Mouse (Mus musculus): ENCODE results near the gene Bard1.

The Bard1 gene

DNA sequence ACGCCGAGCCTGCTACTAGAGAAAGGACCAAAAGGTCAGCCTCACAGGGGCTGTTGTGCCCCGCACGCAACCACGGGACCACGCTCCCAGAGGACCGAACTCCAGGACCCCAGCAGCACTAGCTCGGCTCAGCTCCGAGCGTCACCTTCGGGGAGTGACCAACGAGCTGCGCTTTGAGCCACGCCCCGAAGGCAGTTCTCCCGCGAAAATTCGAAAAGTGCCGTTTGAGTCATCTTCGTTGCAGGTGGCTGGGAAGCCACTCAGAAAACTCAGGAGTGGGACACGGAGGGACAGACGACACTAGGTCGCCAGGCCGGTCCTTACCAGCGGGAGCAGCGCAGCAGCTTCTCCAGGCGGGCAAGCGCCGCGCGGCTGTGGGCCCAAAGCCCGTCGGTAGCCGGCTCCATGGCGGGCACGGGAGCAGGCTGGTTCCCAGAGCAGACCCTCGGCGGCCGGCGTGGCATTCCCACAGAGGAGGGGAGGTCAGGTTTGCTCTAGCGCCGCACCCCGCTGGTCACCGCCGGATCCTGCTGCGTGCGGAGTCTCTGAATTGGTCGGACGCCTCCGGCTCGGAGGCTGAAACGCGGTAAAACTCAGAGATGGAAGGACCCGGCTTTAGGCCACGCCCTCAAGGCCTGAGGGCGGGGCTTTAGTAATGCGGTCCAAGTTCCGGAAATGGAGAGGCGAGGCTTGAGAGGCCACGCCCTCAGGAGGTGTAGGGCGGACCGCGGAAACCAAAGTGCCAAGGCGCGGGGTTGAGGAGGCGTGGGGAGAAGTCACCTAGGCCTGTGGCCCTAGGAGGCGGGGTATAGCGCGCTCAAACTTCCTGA lies at the start of gene Bard1:
Gene Bard1 (minus strand): TSS at position 803 of the 830 bp plus-strand sequence.
- DNase-seq (ENCODE audit: low spot score in 2 of 2) = peak; percentile 54 to 76

DNA sequence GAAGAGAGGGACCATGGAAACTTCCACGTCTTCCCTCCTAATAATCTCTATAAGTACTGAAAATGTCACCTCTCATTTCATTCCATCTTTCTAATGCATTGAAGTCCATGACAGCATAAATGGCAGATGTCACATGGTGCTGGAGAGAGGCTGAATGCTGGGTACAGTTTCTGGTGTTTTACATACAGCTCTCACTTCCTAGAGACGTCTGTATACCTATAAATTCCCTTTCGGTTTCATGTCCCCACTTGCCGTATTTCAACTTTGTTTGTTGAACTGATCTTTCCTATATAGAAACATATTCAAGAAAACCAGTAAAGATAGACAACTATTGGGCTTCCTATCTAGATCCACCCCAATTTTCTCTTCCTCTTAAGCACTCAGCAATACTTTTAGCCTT lies 24.2 kb upstream of the Bard1 start:
- no peak for DNase-seq (ENCODE audit: low spot score in 2 of 2)

DNA sequence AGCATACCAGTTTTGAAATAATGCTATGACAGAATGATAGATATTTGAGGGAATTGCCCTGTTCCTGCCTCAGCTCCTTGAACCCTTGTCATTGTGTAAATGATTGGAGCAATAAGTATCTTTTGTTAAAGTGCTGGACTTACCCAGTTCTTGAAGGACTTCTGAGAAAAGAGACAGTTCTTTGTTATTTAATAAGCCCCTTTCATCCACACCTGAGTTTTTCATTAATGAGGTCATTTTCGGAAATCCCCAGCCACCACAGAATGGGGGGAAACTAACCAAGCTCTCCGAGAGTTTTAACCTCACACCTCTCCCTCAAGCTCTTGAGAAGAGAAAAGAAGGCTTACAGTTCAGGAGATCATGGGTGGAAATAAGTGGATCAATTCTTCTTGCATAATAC lies 15.6 kb upstream of the Bard1 start:
- no peak for DNase-seq (ENCODE audit: low spot score in 2 of 2)

DNA sequence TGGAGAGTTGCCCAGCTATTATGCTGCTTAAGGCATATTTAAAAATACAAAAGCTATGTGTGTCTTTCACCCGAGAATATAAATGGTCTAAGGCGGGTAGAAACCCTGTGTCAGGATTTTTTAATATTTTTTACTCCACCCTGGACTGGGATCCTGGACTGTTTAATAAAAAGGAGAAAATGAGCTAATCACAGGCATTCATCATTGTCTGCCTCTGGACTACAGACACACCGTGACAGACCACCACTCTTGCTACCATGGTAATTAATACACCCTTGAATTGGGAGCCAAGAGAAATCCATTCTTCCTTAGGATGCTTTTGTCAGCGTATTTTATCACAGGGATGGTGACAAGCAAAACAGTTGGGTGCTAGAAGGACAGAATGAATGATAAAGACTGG lies 14.3 kb upstream of the Bard1 start:
- DNase-seq (ENCODE audit: low spot score in 2 of 2) = no peak

DNA sequence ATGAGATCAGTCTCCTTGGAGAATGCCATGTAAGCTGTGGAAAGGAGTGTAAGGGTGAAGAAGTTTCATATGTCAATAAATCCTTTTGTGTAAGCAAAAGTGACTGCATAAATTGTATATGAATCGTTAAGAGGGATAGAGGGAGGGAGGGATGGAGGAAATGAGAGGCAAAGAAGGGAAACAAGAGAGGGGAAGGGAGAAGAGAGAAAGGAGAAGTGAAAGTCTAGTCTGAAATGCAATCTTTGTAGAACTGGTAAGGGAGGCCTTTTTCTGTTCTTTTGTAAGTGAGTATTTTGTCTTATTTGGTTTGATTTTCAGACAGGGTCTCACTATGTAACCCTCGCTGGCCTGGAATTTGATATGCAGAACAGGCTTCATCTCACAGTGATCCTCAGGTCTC lies 12.8 kb upstream of the Bard1 start:
- DNase-seq (ENCODE audit: low spot score in 2 of 2) = no peak

DNA sequence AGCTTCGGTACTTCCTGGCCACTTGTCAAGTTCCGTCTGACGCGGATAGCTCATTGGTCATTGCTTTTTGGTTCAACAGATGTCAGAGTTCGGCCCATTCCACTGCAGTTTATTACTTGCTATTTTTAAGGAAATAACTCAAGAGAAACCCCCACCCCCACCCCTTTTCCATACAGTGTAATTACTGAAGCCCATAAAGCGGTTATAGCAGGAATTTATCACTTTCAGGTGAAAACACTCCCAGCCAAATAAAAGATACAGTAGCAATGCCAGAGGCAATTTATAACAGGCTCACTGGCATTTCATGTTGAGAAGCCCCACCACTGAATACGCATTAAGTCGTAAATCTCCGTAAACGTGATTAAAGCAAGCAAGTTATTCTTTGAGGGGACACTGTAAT lies 6.9 kb upstream of the Bard1 start:
- DNase-seq (ENCODE audit: low spot score in 2 of 2) = no peak

DNA sequence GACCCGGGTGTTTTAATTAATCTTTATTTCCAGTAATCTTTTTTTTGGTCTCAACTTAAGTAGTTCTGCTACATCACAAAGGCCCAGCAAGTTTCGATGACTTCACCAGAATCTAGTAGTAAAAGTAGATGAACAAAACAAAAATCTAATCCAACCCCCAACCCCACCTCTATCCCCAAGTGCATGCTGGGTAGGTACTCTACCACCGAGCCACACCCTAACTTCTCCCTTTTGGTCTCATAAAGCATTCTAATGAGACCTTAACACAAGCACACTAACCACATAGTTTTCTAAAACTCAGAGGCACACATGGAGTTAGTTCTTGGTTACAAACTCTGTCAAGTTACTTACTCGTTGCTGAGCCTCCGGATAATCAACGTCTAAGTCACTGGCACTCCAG lies 3.2 kb upstream of the Bard1 start:
- no peak for DNase-seq (ENCODE audit: low spot score in 2 of 2)

DNA sequence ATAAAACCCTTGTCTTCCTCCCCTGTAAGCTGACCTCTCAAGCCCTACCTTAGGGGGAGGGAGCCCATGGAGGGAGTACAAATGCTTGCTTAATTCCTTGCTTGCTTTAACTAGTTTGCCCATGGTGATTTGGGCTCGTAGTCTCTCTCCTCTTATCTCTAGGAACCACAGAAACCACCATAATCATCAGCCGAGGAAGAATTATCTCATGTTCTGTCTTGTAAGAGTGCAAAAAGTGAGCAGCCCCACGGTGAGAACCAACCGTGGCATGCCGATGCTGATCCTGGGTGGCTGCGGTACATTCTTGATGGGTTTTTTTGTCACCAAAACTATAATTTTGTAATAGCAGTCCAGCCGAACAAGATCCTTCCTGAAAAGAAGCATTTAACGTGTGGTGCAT lies 2.8 kb upstream of the Bard1 start:
- DNase-seq (ENCODE audit: low spot score in 2 of 2) = no peak

DNA sequence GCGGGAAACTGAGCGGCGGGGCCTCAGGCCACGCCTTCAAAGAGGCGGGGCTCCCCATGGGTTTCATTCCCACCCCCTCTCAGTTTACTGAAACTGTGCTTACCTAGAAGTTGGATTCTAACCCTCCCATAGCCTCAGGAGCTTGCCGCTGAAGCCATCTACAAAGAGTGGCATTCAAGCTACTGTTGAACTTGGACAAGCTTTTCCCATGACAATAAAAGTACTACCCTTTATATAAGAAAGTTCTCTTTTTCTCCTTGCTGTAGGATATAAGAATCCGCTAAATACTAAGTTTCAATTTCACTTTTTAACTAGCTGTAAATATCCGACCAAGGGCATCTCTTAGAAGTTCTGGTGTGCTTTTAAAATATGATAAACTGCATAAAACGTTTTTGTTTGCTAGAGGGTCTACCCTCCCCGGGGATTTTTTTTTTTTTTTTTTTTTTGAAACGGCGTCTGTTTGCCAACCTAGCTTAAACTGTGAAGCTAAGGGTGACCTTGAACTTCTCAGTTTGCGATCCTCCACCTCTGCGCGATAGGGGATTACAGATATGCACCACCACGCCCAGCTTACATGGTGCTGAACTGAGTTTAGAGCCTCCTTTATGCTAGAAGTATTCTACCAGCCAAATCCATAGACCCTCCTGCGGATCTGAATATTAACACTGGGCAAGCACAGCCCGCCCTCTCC lies 373 bp upstream of the Bard1 start:
- DNase-seq (ENCODE audit: low spot score in 2 of 2) = no peak

DNA sequence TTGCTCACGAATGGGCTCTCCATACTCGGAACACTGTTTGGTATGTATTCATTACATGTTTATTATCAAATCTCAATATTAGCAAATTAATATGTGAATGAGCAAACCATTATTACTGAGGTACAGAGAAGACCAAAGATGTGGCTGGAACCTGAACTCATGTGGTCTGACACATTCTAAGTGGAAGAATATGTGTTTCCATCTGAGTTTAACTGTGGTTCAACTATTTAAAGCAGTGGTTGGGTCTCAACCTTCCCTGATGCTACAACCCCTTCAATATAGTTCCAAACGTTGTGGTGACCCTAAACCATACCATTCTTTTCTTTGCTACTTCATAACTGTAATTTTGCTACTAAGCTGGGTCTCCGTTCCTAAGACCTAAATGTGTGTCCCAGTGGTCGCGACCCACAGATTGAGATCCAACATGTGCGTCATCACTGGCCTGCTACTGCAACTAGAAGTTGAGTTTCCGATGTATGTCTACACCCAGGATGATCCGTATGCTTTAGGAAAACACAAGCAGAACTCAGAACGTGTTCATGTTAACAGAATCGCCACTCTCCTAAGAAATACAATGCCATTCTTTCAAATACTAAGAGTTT lies 1.5 kb downstream of the Bard1 start:
- no peak for DNase-seq (ENCODE audit: low spot score in 2 of 2)

DNA sequence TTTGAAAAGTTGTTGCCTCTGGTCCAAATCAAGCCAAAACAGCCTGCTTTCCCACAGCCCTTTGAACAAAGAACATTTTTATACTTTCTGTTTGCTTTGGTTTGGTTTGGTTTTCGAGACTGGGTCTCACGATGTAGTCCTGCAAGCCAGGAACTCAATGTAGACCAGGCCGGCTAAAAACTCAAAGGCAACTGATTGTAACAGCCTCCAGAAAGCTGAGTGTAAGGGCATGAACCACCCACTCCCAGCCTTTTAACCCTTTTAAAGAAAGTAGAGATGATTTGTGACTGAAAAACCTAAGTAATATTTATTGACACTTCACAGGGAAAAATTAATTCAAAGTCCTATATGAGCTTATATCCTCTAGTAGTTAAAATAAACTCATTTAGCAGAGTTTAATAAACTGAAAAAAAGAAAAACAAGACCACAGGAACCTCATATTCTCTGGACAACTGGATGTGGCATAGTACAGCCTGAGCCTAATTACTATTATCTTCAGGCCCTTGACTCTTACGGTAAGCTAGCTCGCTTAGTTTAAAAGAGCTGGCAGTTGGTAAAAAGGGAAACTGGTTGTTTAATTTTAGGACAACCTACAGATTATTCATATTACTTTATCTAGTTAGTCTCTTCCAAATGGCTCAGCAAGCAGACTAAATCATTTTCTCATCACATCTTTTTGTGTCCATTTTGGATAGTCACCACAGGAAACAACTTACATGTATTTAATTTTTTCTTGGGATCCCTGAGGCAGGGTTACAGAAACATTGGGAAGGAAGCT lies 2.2 kb downstream of the Bard1 start:
- no peak for DNase-seq (ENCODE audit: low spot score in 2 of 2)

DNA sequence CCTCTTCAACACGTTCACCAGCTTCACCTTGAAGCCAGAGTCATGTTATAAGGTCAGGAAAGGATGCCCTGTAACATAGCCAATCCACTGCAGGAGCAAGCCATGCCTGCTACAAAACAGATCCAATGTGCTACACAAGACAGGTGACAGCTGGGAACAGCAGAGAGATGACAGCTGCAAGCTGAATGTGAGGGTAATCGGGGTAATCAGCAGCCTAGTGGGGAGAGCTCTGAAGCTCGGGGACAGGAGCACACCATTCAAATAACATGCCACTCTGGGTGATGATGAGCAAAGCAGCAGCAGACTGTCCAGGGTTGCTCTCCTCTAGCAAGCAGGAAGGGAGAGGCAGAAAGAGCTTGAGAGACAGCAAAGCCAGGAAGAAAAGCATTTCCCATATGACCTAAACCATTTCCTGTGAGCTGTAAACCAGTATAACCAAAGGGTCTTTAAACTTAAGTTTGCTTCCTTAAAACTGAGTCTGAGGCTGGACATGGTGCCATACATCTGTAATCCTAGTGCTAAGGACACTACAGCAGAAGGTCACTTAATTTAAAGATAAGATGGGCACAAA lies 2.9 kb downstream of the Bard1 start:
- DNase-seq (ENCODE audit: low spot score in 2 of 2) = no peak

DNA sequence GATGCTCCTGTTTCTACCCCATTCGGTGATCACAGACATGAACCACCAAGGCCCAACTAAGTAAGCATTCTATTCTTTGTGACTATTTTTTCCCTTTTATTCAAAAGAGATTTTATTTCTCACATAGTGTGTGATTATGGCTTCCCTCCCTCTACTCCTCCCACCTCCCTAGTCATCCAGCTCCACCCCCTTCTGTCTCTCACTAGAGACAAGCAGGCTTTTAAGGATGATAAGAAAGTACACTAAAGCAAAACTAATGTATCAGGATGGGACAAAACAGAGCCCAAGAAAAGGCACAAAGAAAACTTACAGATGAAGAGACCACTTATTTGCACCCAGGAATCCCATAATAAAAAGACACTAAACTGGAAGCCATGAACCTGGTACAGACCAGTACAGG lies 6.9 kb downstream of the Bard1 start:
- no peak for DNase-seq (ENCODE audit: low spot score in 2 of 2)

DNA sequence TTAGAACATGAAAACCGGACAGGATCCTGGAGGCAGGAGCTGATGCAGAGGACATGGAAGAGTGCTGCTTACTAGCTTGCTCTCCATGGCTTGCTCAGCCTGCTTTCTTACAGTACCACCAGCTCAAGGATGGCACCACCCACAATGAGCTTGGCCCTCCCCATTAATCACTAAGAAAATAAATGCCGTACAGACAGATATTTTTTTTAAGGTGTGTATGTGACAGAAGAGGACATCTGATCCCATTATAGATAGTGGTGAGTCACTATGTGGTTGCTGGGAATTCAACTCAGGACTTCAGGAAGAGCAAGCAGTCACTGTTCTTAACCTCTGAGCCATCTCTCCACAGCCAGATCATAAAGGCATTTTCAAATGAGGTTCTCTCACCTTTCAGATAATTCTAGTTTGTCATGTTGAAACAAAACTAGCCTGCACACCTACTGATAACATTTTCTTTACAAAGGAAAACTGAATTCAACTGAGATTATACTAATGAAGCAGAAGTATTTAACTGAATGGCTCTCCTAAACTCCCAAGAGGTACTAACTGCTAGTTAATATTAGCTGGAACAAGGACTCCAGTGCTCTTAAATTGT lies 7.6 kb downstream of the Bard1 start:
- no peak for DNase-seq (ENCODE audit: low spot score in 2 of 2)

DNA sequence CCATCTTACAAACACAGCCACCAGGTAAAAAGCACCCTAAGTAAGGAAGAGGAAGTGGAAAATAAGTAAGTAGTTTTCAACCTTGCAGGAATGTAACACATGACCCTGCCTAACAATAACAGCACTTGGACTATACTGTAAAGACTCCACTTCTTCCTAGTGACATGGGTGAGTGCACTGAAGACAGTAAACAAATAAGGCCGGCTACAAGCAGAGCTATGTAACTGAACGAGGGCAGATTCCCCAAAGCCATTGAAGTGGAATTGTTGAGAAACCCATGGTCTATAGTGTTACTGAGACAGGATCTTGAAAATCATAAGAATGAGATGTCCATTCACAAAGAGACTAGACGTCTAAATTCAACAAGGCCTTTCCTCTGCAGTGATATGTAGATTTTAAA lies 27.3 kb downstream of the Bard1 start:
- DNase-seq (ENCODE audit: low spot score in 2 of 2) = no peak

DNA sequence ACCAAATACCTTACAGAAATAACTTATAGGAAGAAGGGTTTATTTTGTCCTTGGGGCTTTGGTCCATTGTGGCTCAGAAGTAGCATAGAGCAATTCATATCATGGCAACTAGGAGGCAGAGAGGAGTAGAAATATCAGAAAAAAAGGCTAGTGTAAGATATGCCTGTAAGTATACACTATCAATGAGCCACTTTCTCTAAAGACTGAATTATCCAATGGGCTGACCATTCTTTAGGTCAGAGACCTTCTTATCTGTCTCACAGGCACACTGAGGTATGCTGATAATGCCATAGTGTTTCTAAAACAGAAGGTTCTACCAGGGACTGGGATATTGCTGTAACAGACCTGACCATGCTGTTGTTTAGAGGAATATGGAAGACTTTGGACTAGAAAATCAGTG lies 32.2 kb downstream of the Bard1 start:
- no peak for DNase-seq (ENCODE audit: low spot score in 2 of 2)

DNA sequence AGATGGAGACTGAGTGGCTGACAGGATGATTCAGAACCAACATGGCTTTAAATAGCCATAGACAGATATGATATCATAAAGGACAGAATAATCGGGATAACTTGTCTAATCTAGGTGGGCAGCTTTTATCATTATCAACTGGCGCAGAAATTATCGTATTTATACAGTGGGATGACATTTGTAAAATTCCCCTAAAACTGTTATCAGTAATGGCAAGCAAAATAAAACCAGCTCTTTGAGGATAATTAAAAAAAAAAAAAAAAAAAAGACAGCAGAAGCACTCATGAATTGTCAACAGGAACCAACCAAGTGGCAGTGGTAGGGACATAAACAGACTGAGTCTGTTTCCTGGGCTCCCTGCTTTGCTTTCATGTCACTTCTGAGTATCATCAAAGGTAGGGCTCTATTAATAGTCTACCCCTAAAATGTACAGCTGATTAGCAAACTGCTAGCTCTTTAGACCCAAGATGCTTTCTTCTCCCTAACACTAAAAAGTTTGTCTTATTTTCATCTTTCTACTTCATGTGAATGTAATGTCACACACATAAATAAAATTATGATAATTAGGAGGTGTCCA lies 34.1 kb downstream of the Bard1 start:
- no peak for DNase-seq (ENCODE audit: low spot score in 2 of 2)

DNA sequence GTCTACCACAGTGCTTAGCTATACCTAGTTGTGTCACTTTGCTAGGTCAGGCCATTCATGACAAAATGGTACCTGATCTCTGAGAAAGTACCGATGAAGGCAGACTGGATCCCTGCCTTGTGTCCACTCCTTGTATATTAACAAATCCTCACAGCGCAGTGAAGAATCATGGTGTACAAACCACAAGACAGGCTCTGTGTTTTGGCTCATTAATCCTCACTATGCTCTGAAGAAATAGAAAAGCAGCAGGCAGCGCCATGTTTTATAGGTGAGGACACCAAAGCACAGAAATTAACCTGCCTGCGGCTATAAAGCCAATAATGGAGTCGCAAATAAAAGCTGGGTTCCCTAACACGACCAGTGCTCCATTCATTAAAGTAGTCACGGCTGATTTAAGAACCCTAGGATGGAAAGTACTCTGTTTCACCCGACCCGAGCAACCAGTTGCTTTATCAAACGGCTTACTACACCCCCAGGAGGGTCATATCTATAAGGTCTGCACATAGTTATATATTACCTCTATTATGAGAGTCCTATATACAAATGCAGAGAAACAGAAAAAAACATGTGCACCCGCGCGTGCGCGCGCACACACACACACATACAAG lies 39.0 kb downstream of the Bard1 start:
- DNase-seq (ENCODE audit: low spot score in 2 of 2) = no peak

DNA sequence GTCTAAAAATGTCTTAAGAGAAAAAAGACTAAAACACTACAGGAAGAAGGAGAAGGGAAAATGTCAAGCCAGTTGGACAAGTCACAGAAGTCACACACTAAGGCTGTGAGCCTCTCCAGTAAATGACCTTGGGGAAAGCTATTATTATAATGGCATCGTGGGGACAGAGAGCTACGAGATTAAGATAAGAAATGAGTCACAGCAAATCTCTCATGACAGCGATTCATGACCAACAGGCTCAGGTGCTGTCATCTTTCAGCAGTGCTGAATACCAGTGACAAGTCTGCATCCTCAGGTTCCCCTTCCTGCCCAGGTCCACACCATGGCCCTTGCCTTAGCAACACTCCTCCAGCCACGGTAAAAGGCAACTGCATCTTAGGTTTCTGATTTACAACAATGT lies 46.8 kb downstream of the Bard1 start:
- DNase-seq (ENCODE audit: low spot score in 2 of 2) = no peak

DNA sequence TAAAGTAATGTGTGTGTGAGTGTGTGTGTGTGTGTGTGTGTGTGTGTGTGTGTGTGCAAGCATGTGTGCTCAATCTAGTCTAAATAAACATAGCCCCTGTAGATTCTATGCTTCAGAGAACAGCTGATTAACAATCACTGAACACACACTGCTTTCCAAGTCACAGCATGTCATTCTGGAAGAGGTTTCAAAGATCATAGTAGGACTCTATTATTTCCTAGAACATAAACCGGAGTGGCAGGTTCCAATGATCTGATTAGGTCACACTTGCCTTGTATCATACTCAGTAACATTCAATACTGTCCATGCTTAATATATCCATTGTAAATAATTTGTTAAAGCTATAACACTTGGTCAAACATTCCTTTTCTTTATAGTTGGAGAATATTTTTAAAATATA lies 47.5 kb downstream of the Bard1 start:
- no peak for DNase-seq (ENCODE audit: low spot score in 2 of 2)

DNA sequence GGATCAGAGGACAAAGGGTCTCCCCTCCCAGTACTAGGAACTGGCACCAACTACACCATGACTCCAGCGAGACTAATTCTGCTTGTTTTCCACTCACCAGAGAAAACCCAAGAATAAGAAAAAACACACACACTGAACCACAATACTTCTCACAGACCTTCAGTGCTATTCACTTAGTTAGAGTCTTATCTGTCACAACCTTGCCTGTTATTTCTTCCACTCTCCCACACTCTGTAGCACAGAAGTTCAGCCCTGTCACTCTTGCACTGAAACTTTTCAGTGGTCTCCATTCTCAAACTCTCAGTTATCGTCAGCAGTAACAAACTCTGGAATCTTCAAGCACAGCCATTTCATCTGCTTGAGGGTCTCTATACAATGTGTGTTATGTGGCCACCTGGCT lies 50.2 kb downstream of the Bard1 start:
- no peak for DNase-seq (ENCODE audit: low spot score in 2 of 2)
